Mouse (Mus musculus) limb, embryonic 14.5 days (tissue): ENCODE measurements around the gene Pfkl. TPM values are rescaled to one million over a fixed set of nuclear protein-coding genes. Genes with fewer than 3 reads are reported as not detected.

Source experiments
- ATAC-seq: fragments of 200-750 bp; cut with Nextera tagmentation; 2 replicates; pipeline ENCODE4 v1.8.0; 2017; ENCODE audit warnings: low read depth, moderate number of reproducible peaks, moderate TSS enrichment; ENCODE audit not compliant: low FRiP score
- DNase-seq: peaks from one replicate; pipeline ENCODE4 v3.0.0-alpha.2; 2015; ENCODE audit warnings: low spot score
- H3K27ac ChIP-seq: fragments of 300-500 bp; sonication (generic); replicated peaks from 2 replicates; pipeline ENCODE4 v1.5.1; 2014; ENCODE audit warnings: low read depth, mild to moderate bottlenecking, low read length, moderate library complexity, mixed read lengths
- H3K27me3 ChIP-seq: fragments of 300-500 bp; sonication (generic); 2 replicates; pipeline ENCODE4 v1.6.1; 2014; ENCODE audit warnings: low read length, mixed read lengths; ENCODE audit not compliant: control insufficient read depth, insufficient read depth
- H3K36me3 ChIP-seq: fragments of 300-500 bp; sonication (generic); 2 replicates; pipeline ENCODE4 v1.6.1; 2014; ENCODE audit warnings: mild to moderate bottlenecking, low read length, moderate library complexity, mixed read lengths; ENCODE audit not compliant: control insufficient read depth, insufficient read depth
- H3K4me1 ChIP-seq: fragments of 300-500 bp; sonication (generic); 2 replicates; pipeline ENCODE4 v1.6.1; 2014; ENCODE audit warnings: antibody characterized with exemption, low read length, mixed read lengths; ENCODE audit not compliant: control insufficient read depth, insufficient read depth
- H3K4me2 ChIP-seq: fragments of 300-500 bp; sonication (generic); replicated peaks from 2 replicates; pipeline ENCODE4 v1.6.1; 2014; ENCODE audit warnings: low read depth, mild to moderate bottlenecking, low read length, moderate library complexity; ENCODE audit not compliant: severe bottlenecking
- H3K4me3 ChIP-seq: fragments of 300-500 bp; sonication (generic); replicated peaks from 2 replicates; pipeline ENCODE4 v1.5.1; 2014; ENCODE audit warnings: low read length
- H3K9ac ChIP-seq: fragments of 300-500 bp; sonication (generic); 2 replicates; pipeline ENCODE4 v1.6.1; 2014; ENCODE audit warnings: mild to moderate bottlenecking, low read depth, low read length, moderate library complexity; ENCODE audit not compliant: severe bottlenecking
- H3K9me3 ChIP-seq: fragments of 300-500 bp; sonication (generic); 2 replicates; pipeline ENCODE4 v1.6.1; 2016; ENCODE audit warnings: low read length; ENCODE audit not compliant: control insufficient read depth
- POLR2A ChIP-seq: fragments of 200-500 bp; IDR thresholded peaks from 2 replicates; pipeline ENCODE4 v1.8.0; 2012; ENCODE audit warnings: inconsistent platforms, mild to moderate bottlenecking, moderate library complexity, borderline replicate concordance; ENCODE audit not compliant: insufficient read depth, insufficient read length; ENCODE audit errors: extremely low read depth
- WGBS: fragments of 180-500 bp; shearing (Covaris S2); extraction: QIAGEN DNeasy Blood & Tissue Kit; methylation state at CpG from one replicate; pipeline ENCODE4 v1.1.7; 2014; 5-methylcytosine and 5-hydroxymethylcytosine counted together
- polyA plus RNA-seq, 2 experiments: library from polyadenylated mRNA; depleted of rRNA in 1 of 2; stranded (reverse) in 1 of 2; unstranded in 1 of 2; fragments of >200 nt; fragmentation: Nextera tagmentation in 1 of 2; extraction: Ambion mirVana in 1 of 2; gene quantifications; 2 replicates each; pipeline versions ENCODE4 v1.2.1 to v1.2.3; 2012 to 2014

Pfkl gene
- polyA plus RNA-seq, 2 experiments, result 112 to 129 TPM

DNA sequence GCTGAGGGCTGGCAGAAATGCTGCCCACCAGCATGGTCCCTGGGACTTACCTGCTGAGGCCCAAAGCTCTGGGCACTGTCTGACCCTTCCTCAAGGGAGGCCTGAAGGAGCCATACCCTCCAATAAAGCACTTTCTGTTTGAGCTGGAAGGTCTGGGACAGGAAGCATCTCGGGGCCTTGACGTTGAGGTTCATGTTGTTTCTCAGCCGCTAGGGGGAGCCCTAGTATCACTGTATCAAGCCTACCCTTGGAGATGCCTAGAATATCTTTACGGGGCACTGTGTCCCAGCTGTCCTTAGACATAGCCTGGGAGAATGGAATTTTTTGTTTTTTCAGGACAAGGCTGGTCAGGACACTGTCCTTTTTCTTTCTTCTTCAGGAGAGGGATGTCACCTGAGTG is 25.2 kb downstream of the Pfkl start:
- Histone ChIP-seq H3K9ac (no peak overlapping the region), H3K9me3 (no peaks in the 10 kb centered on the region), H3K4me1 (no peaks in the 10 kb centered on the region; the same call in 1 of the 2 replicates), H3K36me3 (peaks cover 42% of the 10 kb centered on the region), H3K4me3 (no peak overlapping the region), H3K27me3 (no peaks in the 10 kb centered on the region), H3K27ac (no peak overlapping the region), H3K4me2 (no peak overlapping the region)
- no peak for TF ChIP-seq POLR2A
- WGBS, result 0% methylated on average over 4 of the region's 4 CpGs
- DNase-seq (peak; percentile 88), ATAC-seq (peak; percentile 80)

DNA sequence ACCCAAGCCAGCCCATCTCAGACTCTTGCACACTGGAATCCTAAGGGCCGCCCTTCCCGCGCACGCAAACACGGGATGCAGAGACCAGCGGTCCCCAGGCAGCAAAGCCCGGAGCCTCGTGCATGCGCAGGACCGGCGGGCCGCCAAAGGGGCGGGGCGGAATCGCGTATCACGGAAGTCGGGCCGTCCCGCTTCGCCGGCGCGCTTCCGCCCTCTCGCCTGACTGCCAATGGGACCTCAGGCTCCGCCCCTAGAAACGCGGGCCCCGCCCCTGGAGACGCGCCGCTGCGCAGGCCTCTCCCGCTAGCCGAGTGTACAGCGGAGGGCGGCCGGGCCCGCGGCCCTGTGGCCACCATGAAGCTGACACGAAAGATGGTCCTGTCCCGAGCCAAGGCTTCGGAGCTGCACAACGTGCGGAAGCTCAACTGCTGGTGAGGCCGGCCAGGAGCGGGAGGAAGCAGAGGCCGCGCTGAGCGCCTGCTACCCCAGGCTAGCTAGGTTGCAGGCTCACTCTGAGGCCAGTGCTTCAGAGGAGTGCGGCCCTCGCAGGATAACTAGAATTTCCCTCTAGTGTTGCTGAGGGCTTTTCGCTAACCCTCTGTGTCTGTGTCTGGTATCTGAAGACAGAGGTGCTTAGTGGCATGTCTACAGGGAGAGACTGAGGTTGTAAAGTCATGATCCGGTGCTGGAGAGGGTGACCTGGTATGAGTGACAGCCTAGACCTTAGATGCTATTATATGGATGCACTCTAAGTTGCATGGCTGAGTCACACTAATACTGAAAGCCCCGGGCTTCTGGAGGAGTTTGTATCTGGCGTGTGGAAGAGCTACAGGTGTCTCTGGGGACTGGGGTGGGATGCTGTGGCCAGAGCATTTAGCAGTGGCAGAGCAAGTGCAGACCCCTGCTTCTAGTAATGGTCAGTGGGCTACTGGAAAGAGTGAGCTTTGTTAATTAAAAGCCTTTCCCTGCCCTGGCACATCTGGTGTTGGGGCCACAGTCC is 31.2 kb downstream of the Pfkl start, which contains the start of gene 1810043G02Rik:
Gene 1810043G02Rik (plus strand): TSS at position 174 of the 1,000 bp plus-strand sequence.
- 1% methylated on average over 54 of the region's 57 CpGs for WGBS
- H3K9me3 ChIP-seq, result no peaks in the 10 kb centered on the region
- peak within 1 kb of the TSS; percentile 39; the same call in 1 of the 2 replicates for H3K27ac ChIP-seq
- peak within 1 kb of the TSS; percentile 76 for H3K9ac ChIP-seq
- ATAC-seq (peak; percentile 98), DNase-seq (peak; percentile 97)
- peaks cover 12% of the 10 kb centered on the region; the same call in 1 of the 2 replicates for H3K36me3 ChIP-seq
- H3K4me1 ChIP-seq, result peaks cover 6% of the 10 kb centered on the region
- H3K4me2 ChIP-seq, result peak within 1 kb of the TSS; percentile 68
- no peaks in the 10 kb centered on the region for H3K27me3 ChIP-seq
- H3K4me3 ChIP-seq, result peak within 1 kb of the TSS; percentile 70
- TF ChIP-seq POLR2A, result peak; percentile 59; the same call in 1 of the 2 replicates

DNA sequence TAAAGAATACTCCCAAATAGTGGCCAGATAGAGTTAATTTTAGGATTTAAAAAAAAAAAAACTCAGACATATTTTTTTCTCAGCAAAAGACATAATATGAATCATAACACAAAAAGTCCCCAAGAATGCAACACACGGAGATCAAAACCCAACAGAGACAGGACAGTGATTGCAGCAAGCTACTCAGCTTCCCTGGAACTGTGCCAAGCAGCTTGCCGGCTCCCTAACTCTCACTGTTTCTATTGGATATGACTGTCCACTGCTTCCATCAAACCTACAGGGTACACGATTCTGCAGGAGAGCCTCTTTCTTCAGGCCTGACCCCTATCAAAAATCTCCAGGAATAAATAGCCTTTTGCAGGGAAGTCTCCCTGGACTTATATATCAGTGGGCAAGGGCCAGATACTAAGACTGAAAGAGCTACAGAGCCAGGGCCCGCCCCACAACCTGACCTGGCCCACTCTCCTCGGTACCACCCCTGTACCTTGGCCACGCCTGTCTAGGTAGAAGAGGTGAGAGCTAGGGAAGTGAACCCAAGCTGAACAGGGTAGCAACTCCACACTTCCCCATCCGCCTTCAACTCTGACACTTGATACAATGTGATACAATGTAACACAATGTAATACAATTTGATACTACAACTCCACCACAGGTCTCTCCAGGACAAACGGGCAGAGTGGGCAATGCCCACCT is 33.3 kb downstream of the Pfkl start:
- WGBS, result 76% methylated on average over 8 of the region's 8 CpGs
- ATAC-seq (no peak), DNase-seq (no peak)
- Histone ChIP-seq H3K9ac (no peak overlapping the region), H3K36me3 (0 out of 2 replicates have a peak, but pooled peaks cover 5% of the 10 kb centered on the region), H3K4me1 (peaks cover 6% of the 10 kb centered on the region), H3K4me3 (no peak overlapping the region), H3K27ac (no peak overlapping the region), H3K4me2 (no peak overlapping the region), H3K27me3 (no peaks in the 10 kb centered on the region), H3K9me3 (no peaks in the 10 kb centered on the region)
- TF ChIP-seq POLR2A, result no peak

DNA sequence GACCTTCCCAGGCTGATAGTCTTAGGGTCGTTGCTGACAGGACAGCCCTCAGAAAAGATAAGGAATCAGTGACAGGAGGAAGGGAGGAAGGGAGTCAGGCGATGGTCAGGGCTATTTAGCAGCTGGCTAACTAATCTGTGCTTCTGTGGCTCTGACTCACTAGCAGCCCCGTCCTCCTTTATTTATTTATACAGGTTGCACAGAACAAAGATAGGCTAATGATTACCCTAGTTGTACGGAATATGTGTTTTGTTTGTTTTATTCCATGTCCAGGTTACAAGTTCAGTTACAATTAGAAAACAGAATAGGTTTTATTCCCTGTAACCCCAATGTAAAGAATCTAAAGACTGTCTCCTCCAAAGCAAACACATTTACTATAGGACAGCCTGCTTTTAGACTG is 34.2 kb downstream of the Pfkl start:
- H3K4me3 ChIP-seq, result no peak overlapping the region
- WGBS, result 38% methylated on average over 4 of the region's 4 CpGs
- H3K27me3 ChIP-seq, result no peaks in the 10 kb centered on the region
- H3K4me2 ChIP-seq, result no peak overlapping the region
- ATAC-seq (no peak), DNase-seq (no peak)
- no peaks in the 10 kb centered on the region for H3K36me3 ChIP-seq
- H3K27ac ChIP-seq, result no peak overlapping the region
- H3K4me1 ChIP-seq, result peaks cover 6% of the 10 kb centered on the region
- no peaks in the 10 kb centered on the region for H3K9me3 ChIP-seq
- TF ChIP-seq POLR2A, result no peak
- H3K9ac ChIP-seq, result no peak overlapping the region

DNA sequence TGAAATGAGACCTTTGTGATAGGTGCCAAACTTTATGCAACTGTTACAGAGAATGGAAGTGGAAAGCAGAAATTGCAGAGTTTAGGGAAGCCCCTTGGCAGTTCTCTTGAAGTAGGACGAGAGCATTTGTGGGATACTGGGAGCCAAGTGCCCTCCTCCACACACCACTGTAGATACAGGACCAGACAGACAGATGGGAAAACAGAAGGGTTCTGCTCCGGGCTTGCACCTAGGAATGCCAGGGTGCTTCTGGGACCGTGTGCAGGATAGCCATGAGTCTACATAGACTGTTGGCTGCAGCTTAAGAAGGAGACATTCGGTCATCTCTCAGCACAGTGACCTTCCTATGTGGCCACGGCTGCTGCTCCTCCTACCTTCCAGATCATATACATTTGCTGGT is 35.1 kb downstream of the Pfkl start:
- Histone ChIP-seq H3K4me1 (peaks cover 6% of the 10 kb centered on the region), H3K27me3 (0 out of 2 replicates have a peak, but pooled peaks cover 3% of the 10 kb centered on the region), H3K4me3 (no peak overlapping the region), H3K27ac (no peak overlapping the region), H3K36me3 (no peaks in the 10 kb centered on the region), H3K9ac (no peak overlapping the region), H3K9me3 (no peaks in the 10 kb centered on the region), H3K4me2 (no peak overlapping the region)
- 83% methylated on average over 5 of the region's 5 CpGs for WGBS
- ATAC-seq (no peak), DNase-seq (no peak)
- TF ChIP-seq POLR2A, result no peak
